Mouse (Mus musculus) liver, adult 2 months (tissue): Measurements from ENCODE around the gene Jun. TPM values are rescaled to one million over a fixed set of nuclear protein-coding genes. Genes with fewer than 3 reads are reported as not detected.

ENCODE experiments used
- DNase-seq: peaks from one replicate; pipeline ENCODE4 v3.0.0-alpha.2; 2011; ENCODE audit warnings: low read depth, low spot score; ENCODE audit errors: extremely low read depth
- H3K27ac ChIP-seq: fragments of 200-500 bp; replicated peaks from 2 replicates; pipeline ENCODE4 v1.5.1; 2012; ENCODE audit warnings: low read depth, mild to moderate bottlenecking, control low read depth, inconsistent platforms, low read length; ENCODE audit not compliant: insufficient read depth
- H3K27me3 ChIP-seq: fragments of 200-500 bp; 2 replicates; pipeline ENCODE4 v1.6.1; 2012; ENCODE audit warnings: mild to moderate bottlenecking, moderate library complexity, low read length, inconsistent platforms; ENCODE audit not compliant: control insufficient read depth, insufficient read depth
- H3K36me3 ChIP-seq: fragments of 200-500 bp; 2 replicates; pipeline ENCODE4 v1.6.1; 2012; ENCODE audit warnings: low read length, inconsistent platforms; ENCODE audit not compliant: control insufficient read depth, insufficient read depth
- H3K4me1 ChIP-seq: fragments of 200-500 bp; 2 replicates; pipeline ENCODE4 v1.6.1; 2011; ENCODE audit warnings: low read length; ENCODE audit not compliant: control insufficient read depth, insufficient read depth
- H3K4me3 ChIP-seq: fragments of 200-500 bp; 2 replicates; pipeline ENCODE4 v1.5.1; 2011; ENCODE audit warnings: low read depth, mild to moderate bottlenecking, control low read depth, low read length, moderate library complexity; ENCODE audit not compliant: insufficient read depth
- H3K79me2 ChIP-seq: fragments of 200-500 bp; 2 replicates; pipeline ENCODE4 v1.6.1; 2012; ENCODE audit warnings: inconsistent platforms, mild to moderate bottlenecking, low read length, moderate library complexity; ENCODE audit not compliant: control insufficient read depth, insufficient read depth
- H3K9ac ChIP-seq: fragments of 200-500 bp; 2 replicates; pipeline ENCODE4 v1.6.1; 2012; ENCODE audit warnings: low read depth, mild to moderate bottlenecking, control low read depth, inconsistent platforms, low read length
- CTCF ChIP-seq: fragments of 200-500 bp; IDR thresholded peaks from 2 replicates; pipeline ENCODE4 v1.5.1; 2011; ENCODE audit warnings: low read depth, low read length, control low read depth
- POLR2A ChIP-seq: fragments of 200-500 bp; IDR thresholded peaks from 2 replicates; pipeline ENCODE4 v1.6.1; 2011; ENCODE audit warnings: low read length, control low read depth; ENCODE audit not compliant: insufficient read depth; ENCODE audit errors: extremely low read depth
- WGBS: fragments of 180-500 bp; shearing (Covaris S2); methylation state at CpG from one replicate; pipeline ENCODE4 v1.1.7; 2018; 5-methylcytosine and 5-hydroxymethylcytosine counted together
- polyA plus RNA-seq: library from polyadenylated mRNA; depleted of rRNA; stranded (reverse); fragments of >200 nt; gene quantifications from 2 replicates; pipeline ENCODE4 v1.2.3, GENCODE M21; 2012
- total RNA-seq: library from RNA; depleted of rRNA; stranded (reverse); fragments of >200 nt; gene quantifications from 2 replicates; pipeline ENCODE4 v1.2.3, GENCODE M21; 2014

Gene Jun
- total and polyA plus RNA-seq, 2 experiments: 3.7 to 5.7 TPM

- 85% methylated on average over 10 of the region's 10 CpGs for WGBS
- TF ChIP-seq POLR2A (no peak), CTCF (no peak)
- H3K36me3 ChIP-seq: no peaks in the 10 kb centered on the region
- DNase-seq: no peak
- no peaks in the 10 kb centered on the region; the same call in 1 of the 2 replicates for H3K4me1 ChIP-seq
- H3K4me3 ChIP-seq: no peak overlapping the region
- H3K9ac ChIP-seq: no peak overlapping the region
- H3K27ac ChIP-seq: no peak overlapping the region
- no peaks in the 10 kb centered on the region for H3K27me3 ChIP-seq
- H3K79me2 ChIP-seq: no peaks in the 10 kb centered on the region
Measured at GRCm38 (mm10) chr4:95097942-95098721, 46.1 kb upstream of the Jun start.

GRCm38 (mm10) chr4:95096731-95097130 is 44.7 kb upstream of the Jun start:
- 81% methylated on average over 2 of the region's 2 CpGs for WGBS
- Histone ChIP-seq H3K27ac (no peak overlapping the region), H3K4me3 (no peak overlapping the region), H3K36me3 (no peaks in the 10 kb centered on the region), H3K4me1 (no peaks in the 10 kb centered on the region; the same call in 1 of the 2 replicates), H3K9ac (no peak overlapping the region), H3K79me2 (no peaks in the 10 kb centered on the region), H3K27me3 (no peaks in the 10 kb centered on the region)
- TF ChIP-seq CTCF (no peak), POLR2A (no peak)
- DNase-seq: no peak

- DNase-seq: no peak
- WGBS: 90% methylated on average over 6 of the region's 6 CpGs
- Histone ChIP-seq H3K36me3 (no peaks in the 10 kb centered on the region), H3K9ac (no peak overlapping the region), H3K4me3 (no peak overlapping the region), H3K79me2 (no peaks in the 10 kb centered on the region), H3K4me1 (no peaks in the 10 kb centered on the region; the same call in 1 of the 2 replicates), H3K27ac (no peak overlapping the region), H3K27me3 (no peaks in the 10 kb centered on the region)
- TF ChIP-seq POLR2A (no peak), CTCF (no peak)
Measured at GRCm38 (mm10) chr4:95095911-95096310, 43.9 kb upstream of the Jun start.

GRCm38 (mm10) chr4:95095355-95095754 is 43.3 kb upstream of the Jun start:
- Histone ChIP-seq H3K79me2 (no peaks in the 10 kb centered on the region), H3K9ac (no peak overlapping the region), H3K4me1 (no peaks in the 10 kb centered on the region; the same call in 1 of the 2 replicates), H3K4me3 (no peak overlapping the region), H3K36me3 (no peaks in the 10 kb centered on the region), H3K27ac (no peak overlapping the region), H3K27me3 (no peaks in the 10 kb centered on the region)
- 91% methylated on average over 6 of the region's 6 CpGs for WGBS
- TF ChIP-seq POLR2A: no peak
- TF ChIP-seq CTCF: no peak
- no peak for DNase-seq

- Histone ChIP-seq H3K36me3 (no peaks in the 10 kb centered on the region), H3K4me3 (no peak overlapping the region), H3K27ac (no peak overlapping the region)
Measured at GRCm38 (mm10) chr4:95094700-95095113, 42.7 kb upstream of the Jun start.

GRCm38 (mm10) chr4:95093615-95094014 is 41.6 kb upstream of the Jun start:
- WGBS: 90% methylated on average over 6 of the region's 6 CpGs
- no peaks in the 10 kb centered on the region for H3K4me1 ChIP-seq
- H3K4me3 ChIP-seq: no peak overlapping the region
- no peaks in the 10 kb centered on the region for H3K79me2 ChIP-seq
- TF ChIP-seq POLR2A (no peak), CTCF (no peak)
- no peak for DNase-seq
- no peaks in the 10 kb centered on the region for H3K36me3 ChIP-seq
- H3K27me3 ChIP-seq: no peaks in the 10 kb centered on the region
- H3K27ac ChIP-seq: no peak overlapping the region
- no peak overlapping the region for H3K9ac ChIP-seq

More at GRCm38 (mm10) chr4:95094700-95095113, 42.7 kb upstream of the Jun start:
- TF ChIP-seq CTCF (no peak), POLR2A (no peak)
- Histone ChIP-seq H3K79me2 (no peaks in the 10 kb centered on the region), H3K9ac (no peak overlapping the region), H3K4me1 (no peaks in the 10 kb centered on the region), H3K27me3 (no peaks in the 10 kb centered on the region)
- no peak for DNase-seq
- 51% methylated on average over 4 of the region's 4 CpGs for WGBS
